Mouse (Mus musculus) lung, postnatal 0 days (tissue): ENCODE results near the gene Slc36a1.

Experiments used
- CTCF ChIP-seq: IDR thresholded peaks from 2 replicates; pipeline ENCODE4 v1.5.1; 2016; ENCODE audit warnings: antibody characterized with exemption, mild to moderate bottlenecking
- EP300 ChIP-seq: IDR thresholded peaks from 2 replicates; pipeline ENCODE4 v1.6.1; 2016; ENCODE audit warnings: antibody characterized with exemption, mild to moderate bottlenecking, control low read depth

GRCm38 (mm10) chr11:55183124-55183523, 21.0 kb upstream of the Slc36a1 start:
- TF ChIP-seq CTCF (no peak), EP300 (peak; percentile 12; the same call in 1 of the 2 replicates)
